Mouse (Mus musculus) brain, embryonic 18.5 days (tissue): Measurements from ENCODE around the gene Pepd.
A peak's percentile ranks its signal among the peaks of the same experiment; 100 is the strongest.

Experiments
- DNase-seq: peaks from one replicate; pipeline ENCODE4 v3.0.0-alpha.2; 2012; ENCODE audit warnings: low read depth, low spot score

The Pepd gene

DNA sequence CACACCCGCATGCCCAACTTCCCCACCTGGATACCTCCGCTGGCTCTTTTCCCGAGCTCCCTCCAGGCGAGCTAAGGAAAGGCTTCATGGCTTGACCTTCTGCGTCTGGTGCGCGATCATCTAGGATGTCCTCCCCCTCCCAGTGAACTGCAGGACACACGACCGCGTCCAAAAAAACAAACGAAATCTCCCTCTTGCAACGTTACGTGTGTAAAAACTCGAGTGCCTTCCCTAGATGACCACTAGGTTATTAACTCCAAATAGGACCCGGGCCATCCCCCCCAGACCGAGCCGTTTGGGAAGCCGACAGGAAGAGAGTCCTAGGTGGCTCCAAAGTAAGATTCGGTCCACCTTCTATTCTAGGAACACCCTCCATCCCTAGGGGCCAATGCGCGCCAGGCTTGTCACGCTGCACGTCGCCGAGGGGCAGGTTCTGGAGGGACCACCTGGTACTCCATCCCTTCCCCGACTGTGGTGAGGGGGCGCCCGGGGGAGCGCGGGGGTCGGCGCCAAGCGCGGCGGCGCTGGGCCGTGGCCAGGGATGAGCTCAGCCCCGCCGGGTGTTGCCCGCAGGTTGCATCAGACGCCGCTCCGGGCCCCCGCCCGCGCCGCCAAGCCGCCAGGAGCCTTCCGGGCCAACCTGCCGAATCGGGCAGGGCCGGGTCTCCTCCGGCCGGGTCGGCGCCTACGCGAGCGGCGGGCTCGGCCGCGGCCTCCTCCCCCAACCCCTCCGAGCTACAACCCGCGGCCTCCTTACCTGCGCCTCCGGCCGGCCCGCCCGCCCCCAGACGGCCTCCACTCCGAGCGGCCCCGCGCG lies 143.6 kb downstream of the Pepd start:
- no peak for DNase-seq

GRCm38 (mm10) chr7:35056436-35056864 lies 144.3 kb downstream of the Pepd start, which contains the start of gene Cebpg:
TSS of gene Cebpg (minus strand) at chr7:35056573.
- peak; percentile 77 for DNase-seq

DNA sequence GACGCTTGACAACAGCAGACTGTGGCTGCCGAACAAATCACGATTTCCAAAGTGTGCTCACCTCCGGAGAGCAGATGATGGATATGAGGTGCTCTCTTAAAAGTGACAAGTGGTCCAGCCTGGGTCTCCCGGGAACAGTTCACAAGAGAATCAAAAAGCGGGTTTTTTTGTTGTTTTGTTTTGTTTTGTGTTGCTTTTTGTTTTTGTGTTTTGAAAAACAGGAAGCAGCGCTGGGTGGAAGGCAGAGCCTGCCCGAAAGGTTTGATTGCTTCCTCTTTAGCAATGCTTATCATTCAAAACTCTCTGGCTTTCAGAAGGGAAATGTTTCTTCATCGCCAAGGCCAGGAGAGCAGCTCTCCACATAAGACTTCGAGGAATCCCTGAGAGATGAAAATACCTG lies 144.8 kb downstream of the Pepd start:
- no peak for DNase-seq

DNA sequence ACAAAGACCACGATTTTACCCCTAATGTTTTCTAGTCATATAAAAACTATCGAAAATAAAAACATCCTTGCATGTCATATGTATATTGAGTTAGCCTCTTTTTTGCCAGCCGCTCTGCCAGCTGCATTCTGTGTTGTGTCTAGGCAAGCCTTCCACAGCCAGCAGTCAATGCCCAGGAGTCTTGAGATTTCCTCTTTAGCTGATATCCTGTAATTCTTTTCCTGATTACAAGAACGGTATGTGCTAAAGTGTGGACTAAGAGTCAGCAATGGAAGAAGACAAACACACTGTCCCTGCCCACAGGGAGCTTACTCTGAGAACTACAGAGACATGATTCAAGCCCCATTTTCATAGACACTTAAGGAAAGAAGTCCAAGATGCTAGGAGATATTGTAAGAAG lies 145.4 kb downstream of the Pepd start:
- no peak for DNase-seq

GRCm38 (mm10) chr7:35058329-35058728 lies 146.2 kb downstream of the Pepd start:
- DNase-seq = no peak

- DNase-seq = no peak
These were observed 147.3 kb downstream of the Pepd start for GRCm38 (mm10) chr7:35059467-35059866.

- no peak for DNase-seq
These were observed 152.4 kb downstream of the Pepd start for GRCm38 (mm10) chr7:35064286-35065258.

DNA sequence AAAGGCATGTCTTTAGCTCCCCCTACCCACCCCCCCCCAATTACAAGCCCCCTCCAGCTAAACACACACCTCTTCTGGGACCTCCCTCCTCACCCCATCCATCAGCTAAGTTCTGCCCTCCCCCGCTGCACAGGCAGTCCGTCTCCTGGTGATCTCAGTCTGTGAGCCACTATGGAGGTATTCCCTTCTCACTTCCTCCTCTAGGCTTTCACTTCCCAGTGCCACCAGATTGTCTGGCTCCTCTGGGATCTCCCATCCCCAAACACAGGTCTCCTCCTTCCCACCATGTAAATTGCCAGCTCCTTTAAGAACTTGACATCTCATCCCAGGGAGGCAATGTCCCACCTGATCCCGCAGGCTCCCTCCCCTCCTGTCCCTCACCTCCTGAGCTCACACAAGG lies 153.8 kb downstream of the Pepd start:
- no peak for DNase-seq

GRCm38 (mm10) chr7:35066640-35067212 lies 154.5 kb downstream of the Pepd start:
- no peak for DNase-seq

- no peak for DNase-seq
These were observed 164.5 kb downstream of the Pepd start for GRCm38 (mm10) chr7:35076645-35077044.

DNA sequence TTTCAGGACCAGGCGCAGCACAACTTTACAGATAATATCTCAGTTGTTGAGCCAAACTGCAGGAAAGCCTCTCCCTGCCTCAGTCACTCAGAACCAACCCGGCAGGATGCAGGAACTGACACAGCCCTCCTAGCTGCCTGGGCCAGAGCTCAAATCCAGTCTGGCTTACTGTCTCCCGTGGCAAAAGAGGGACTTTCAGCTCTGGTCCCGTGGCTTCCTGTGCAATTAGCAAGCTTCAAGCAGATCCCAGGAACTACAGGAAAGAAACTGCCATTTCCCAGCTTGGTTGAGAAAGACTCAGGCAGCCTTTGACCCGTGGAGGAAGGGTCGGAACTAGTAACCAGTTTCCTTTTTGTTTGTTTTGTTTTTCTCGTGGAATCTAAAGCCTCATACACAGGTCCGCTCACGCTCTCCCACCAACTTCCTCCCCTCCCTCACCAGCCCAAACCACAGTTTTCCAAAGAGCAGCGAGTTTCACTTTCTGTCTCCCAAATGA lies 168.7 kb downstream of the Pepd start:
- no peak for DNase-seq

DNA sequence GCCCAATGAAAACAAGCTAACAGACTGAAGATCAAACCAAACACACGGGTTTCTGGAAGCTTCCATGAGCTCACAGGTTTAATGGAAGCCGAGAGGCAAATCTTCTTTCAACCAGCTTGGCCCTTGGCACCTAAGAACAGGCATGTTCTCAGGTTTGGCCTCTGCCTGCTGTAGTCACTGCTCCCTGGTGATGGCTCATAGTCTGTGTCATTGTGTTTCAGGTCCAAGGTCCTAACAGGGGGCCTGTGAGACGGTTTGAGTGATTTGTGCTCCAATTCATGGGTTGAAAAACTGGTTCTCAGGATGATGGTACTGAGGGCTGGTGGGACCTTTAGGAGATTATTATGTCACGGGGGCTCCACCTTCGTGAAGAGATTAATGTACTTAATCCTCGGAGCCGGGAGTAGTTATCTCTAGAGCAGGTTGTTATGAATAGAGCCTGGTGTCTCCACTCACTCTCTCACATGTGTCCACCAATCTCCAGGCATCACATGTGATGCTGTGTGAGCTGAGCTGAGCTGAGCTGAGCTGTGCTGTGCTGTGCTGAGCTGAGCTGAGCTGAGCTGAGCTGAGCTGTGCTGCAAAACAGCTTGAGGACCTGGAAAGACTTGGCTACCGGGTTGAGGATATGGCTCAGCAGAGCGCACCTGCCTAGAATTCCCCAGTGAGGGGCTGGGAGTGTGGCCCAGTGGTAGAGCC lies 169.4 kb downstream of the Pepd start:
- no peak for DNase-seq

DNA sequence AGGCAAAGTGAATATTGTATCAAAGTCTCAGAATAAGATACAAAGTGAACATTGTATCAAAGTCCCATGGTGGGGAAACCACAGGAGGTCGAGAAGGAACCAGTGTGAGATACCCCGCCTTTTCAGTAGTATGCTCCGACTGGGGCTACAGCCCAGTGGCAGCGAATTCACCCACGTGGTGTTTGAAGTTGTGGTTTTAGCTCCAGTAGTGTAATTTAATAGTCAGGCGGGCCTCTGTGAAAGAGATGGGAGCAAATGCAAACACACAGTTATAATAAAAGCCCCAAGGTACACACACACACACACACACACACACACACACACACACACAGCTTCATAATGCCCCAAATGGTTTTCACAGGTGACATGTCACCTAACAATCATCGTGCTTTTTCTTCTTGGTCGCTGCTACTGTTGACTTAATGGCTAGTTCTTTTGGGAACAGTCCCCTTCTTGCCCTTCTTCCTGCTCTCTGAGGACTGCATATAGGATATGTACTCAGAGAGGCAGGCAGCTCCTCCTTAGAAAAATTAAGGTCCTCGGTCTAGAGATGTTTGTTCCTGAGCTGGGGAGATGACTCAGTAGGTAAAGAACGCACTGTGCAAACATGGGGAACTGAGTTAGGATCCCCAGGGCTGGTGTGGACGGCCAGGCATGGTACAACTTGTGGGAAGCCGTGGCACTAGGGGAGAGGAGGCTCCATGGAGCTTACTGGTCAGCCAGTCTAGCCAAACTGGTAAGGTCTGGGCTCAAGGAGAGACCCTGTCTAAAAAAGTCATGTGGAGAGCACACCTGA lies 172.6 kb downstream of the Pepd start:
- DNase-seq = no peak

DNA sequence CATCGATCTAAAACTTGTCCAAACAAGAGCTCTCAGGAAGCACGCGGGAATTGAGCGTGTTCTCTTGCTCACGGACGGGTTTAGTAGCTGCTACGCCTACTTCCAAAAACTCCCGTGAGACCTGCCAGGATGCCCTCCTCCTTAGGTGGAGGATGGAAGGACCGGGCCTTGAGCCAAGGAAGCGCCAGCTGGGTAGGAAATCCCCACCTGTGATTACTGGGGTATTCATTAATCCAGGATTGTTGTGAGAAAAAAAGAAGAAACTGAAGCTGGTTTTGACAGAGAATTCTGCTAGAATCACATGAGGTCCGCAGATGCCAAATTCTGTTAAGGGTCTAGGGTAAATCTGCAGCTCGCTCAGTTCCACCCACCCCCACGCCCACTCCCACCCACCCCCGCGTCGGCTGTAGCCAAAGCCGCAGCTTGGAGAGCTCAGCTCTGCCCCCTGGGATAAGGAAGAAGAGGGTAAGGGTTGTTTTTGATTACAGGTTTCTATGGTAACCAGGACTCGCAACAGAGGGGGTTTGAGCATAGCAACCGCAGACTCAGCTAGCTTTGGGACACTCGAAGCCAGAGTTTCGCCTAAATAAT lies 174.2 kb downstream of the Pepd start:
- peak; percentile 50 for DNase-seq

GRCm38 (mm10) chr7:35090550-35090949 lies 178.4 kb downstream of the Pepd start:
- DNase-seq = no peak
